Mouse (Mus musculus) heart, adult 2 months (tissue): ENCODE measurements at regions not wholly inside any gene's neighbourhood (a gene's known extent, or its start where the extent isn't known, plus 50 kb on each side); places are given as distances from the start of the nearest gene placed in this dataset.

ENCODE experiments used
- CTCF ChIP-seq: fragments of 200-600 bp; IDR thresholded peaks from 2 replicates; pipeline ENCODE4 v1.8.1; 2022; ENCODE audit warnings: antibody characterized with exemption, mild to moderate bottlenecking, moderate library complexity
- POLR2A ChIP-seq: fragments of 200-500 bp; IDR thresholded peaks from 2 replicates; pipeline ENCODE4 v1.6.1; 2011; ENCODE audit warnings: mild to moderate bottlenecking, low read depth, low read length, control low read depth; ENCODE audit not compliant: insufficient read depth

DNA sequence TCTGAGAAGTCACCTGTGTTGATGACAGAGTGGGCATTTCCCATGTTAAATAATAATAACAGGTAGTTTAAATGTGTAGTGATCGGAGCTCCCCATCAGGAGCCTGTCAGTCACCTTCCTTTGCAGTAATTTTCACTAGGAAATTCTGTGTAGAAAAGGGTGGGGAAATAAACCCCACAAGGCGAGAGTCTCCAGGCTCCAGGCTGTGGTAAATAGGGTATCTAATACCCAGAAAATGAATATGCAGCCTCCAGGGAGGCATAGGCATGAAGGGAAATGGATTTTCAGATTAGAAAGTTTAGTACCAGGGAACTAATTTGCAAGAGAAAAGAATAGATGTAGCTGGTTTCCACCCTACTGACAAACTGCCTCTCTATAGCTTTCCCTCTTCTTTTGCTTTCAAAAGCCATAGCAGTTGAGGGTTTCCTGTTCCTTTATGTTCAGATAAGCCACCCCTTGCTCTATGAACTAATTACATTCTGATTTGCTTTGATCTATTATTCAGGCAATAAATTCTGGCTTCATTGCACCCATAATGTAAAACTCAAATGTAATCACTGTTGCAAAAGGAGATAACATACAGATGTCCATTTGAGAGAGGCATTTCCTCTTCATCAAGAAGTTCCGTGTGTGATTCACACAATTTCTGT is 349.5 kb upstream of the Nectin3 start:
- TF ChIP-seq POLR2A (no peak), CTCF (no peak)
